Mouse (Mus musculus) cerebellum, adult 18-20 months (tissue): ENCODE measurements around the gene Pvr.

Experiments used
- DNase-seq, 2 experiments: peaks; one replicate each; pipeline ENCODE4 v3.0.0; 2021

The Pvr gene

DNA sequence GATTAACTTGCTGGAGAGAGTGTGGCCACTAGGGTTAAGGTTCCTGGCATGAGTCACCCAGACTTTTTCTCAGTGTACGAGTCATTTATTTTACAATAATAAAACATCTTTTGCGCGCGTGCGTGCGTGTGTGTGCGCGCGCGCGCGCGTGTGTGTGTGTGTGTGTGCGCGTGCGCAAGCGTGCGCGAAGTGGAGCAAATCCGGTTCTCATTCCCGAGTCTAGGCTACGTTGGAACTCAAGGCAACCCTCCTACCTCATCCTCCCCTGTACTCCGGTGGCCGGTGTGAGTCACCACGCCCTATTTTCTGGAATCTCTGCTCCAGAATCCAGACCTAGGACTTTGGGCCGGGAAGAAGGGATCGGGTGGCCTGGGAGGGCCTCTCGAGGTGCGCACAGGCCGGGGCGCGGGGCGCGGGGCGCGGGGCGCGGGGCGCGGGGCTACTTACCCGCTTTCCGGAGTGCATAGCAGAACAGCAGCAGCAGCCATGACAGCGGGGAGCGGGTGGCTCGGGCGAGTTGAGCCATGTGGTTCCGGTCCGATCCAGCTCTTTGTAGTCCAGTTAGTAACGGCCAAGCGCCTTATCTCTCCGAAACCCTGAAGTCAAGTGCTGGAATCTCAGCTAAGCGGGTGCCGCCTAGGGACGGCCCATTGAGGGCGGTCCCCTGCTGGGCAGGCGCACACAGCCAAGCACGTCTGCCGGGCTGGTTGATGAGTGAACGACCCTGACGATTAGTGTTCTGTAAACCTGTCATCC lies at the start of gene Pvr:
Gene Pvr (minus strand): TSS at position 655 of the 756 bp plus-strand sequence.
- peak; percentile 47 to 76 for DNase-seq

GRCm38 (mm10) chr7:19970196-19970595 lies 49.2 kb upstream of the Pvr start:
- DNase-seq, result no peak

DNA sequence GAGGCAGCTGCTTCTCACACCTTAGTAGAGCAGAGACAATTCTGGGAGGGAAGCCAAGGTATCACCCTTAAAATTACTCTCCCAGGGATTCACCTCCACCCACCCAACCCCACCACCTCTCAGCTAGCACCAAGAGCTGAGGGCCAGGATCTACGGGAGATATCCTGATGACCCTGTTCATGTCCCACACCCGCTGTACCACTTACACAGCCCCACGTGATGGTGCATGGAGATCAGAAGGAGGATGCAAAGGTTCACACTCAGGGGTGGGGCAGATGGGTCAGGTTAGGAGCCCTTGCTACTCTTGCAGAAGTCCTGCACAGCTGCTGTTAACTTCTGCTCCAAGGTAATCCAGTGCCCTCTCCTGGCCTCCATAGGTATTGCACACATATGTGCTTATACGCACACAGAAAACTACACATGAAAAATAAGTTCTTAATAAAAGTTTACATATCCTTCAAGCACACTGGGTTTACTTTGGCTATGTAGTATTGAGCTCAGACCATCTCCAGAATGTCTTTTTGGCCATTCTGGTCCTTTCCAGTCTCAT lies 48.7 kb upstream of the Pvr start:
- no peak for DNase-seq

DNA sequence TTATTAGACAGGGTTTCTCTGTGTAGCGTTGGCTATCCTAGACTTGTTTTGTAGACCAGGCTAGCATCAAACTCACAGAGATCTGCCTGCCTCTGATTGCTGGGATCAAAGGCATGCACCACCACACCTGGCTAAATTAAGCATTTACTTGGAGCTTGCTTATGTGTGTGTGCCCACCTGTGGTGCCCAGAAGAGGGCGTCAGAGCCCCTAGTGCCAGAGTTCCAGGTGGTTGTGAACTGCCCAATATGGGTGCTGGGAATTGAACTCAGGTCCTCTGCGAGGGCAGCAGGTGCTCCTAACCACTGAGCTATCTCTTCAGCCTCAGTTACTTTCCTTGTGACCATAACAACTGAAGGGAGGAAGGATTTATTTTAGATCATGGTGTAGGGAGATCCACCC lies 48.1 kb upstream of the Pvr start:
- no peak for DNase-seq

DNA sequence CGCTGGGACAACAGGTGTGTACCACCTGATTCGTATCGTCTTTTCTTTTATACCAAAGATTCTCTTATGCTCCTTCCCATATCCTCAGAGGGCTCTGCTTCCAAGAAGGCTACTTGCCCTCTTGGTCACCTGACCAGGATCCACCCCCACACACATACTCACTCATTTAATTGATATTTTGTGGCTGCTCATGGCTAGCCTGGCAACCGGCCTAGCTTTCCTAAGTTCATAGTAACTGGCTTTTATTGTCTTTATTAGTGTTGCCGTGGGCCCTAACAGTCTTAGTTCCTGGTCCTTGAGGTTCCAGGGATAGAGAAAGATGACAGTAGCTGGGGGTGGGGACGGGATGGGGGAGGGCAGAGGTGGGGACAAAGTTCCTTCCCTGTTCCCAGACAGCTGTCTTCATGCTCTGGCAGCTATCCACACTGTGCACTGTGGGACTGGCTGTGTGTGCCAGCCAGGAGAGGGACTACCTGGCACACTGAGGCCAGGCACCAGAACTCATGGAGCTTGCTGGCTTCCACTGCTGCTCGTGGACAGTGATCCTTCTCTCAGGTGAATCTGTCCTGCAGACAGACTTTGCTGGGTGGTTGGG lies 44.1 kb upstream of the Pvr start, which contains the start of gene Ceacam20:
Gene Ceacam20 (plus strand): TSS at position 428 of the 595 bp plus-strand sequence.
- no peak for DNase-seq

DNA sequence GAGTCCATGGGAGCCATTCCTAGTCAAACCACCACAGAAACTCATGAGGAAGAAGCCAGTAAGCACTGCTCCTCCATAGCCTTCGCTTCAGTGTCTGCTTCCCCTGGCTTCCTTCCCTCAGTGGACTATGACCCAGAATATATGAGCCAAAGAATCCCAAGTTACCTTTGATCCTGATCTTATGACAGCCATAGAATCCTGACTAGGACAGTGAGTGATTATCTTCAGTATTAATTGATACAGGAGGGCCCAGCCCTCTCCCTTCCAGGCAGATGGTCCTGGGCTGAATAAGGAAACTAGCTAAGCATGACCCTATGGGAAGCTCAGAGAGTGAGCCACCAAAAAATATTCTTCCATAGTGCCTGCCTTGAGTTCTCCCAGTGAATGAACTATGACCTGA lies 41.5 kb upstream of the Pvr start:
- DNase-seq, result no peak

GRCm38 (mm10) chr7:19956341-19956781 lies 35.4 kb upstream of the Pvr start:
- DNase-seq, result peak; percentile 76 to 83

GRCm38 (mm10) chr7:19955861-19956260 lies 34.9 kb upstream of the Pvr start:
- no peak for DNase-seq

GRCm38 (mm10) chr7:19953054-19953453 lies 32.1 kb upstream of the Pvr start:
- no peak for DNase-seq

DNA sequence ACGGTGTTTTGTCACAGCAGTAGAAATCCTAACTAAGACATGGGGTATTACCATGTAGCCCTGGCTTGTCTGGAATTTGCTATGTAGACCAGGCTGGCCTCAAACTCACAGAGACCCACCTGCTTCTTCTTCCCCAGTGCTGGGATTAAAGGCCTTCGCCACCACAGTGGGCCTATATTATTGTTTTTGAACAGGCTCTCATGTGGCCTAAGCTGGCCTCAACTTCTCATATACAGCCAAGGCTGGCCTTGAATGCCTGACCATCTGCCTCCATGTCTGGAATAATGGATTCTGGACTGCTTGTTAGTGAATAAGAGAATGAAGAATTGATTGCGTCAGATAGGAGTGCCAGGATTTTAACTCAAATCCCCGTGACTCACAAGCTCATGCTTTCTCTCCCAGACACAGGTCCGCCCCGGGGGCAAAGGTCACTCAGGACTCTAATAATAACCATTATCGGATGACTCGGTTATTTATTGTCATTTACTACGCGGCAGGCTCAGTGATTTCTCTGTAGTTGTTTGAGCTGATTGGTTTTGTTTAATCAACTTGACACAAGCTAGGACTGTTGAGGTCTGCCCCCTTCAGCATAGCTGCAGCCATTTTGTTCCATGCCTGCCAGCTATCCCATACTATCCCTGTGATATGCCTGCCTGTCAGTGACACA lies 31.5 kb upstream of the Pvr start:
- DNase-seq, result no peak

- no peak for DNase-seq
Measured at GRCm38 (mm10) chr7:19950589-19950988, 29.6 kb upstream of the Pvr start, which contains the start of gene Igsf23. Gene Igsf23 (minus strand): TSS chr7:19950756.

- no peak for DNase-seq
Measured at GRCm38 (mm10) chr7:19949996-19950395, 29.0 kb upstream of the Pvr start.

DNA sequence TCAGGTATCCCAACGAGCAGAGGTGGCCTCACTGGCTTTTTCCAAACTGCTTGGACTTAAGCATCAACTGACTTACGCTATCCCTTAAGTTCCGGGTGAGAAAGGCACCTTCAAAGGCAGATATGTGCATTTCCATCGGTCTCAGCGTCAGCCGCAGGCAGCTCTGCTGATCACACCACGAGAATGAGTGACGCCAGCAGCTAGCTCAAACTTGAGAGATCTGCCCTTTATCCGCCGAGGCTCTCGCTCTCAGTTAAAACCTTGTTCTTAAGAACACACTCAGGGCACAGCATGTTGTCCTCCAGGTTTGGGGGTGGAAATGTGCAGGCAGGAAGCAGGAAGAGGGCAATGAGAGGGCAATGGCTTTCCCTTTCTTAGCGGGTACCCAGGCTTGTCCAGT lies 28.0 kb upstream of the Pvr start:
- DNase-seq, result no peak

DNA sequence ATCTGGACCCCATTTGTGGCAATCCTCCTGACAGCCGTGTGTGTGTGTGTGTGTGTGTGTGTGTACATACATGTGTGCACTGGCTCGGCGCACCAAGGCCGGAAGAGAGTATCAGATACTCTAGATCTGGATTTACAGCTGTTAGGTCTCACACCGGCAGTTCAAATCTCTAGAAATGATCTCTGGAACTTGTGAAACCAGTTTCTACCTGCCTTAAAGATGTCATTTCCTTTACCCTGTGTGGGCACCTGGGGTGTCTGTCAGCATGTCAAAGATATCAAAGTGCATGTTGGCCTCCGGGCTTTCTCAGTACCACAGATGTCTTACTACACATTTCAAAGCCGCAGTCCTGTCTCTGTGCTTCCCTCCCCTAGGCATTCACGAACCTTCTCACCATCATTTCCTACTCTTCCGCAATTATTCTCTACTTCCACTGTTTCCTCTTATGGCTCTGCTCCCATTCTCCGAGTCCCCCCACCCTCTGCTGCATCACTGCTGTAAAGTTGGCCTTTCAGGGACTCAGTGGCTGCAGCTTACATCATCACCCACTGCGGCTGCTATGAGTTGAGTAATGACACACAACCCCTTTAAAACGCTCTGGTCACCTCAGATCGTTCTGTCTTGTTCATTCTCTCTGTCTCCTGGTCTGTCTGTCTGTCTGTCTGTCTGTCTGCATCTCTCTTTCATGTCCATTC lies 25.0 kb upstream of the Pvr start:
- no peak for DNase-seq

DNA sequence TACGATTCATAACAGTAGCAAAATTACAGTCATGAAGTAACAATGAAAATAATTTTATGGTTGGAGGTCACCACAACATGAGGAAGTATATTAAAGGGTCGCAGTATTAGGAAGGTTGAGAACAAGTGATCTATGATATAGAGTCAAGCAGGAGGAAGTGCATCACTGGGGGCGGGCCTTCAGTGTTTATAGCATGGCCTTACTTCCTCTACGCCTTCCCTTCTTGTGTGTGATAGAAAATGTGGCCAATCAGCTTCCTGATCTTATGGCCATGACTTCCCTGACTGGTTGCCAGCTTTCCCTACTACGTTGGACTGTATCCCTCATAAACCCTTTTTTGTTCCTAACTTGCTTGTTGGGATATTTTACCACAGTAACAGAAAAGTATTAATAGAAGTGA lies 24.2 kb upstream of the Pvr start:
- DNase-seq, result no peak

DNA sequence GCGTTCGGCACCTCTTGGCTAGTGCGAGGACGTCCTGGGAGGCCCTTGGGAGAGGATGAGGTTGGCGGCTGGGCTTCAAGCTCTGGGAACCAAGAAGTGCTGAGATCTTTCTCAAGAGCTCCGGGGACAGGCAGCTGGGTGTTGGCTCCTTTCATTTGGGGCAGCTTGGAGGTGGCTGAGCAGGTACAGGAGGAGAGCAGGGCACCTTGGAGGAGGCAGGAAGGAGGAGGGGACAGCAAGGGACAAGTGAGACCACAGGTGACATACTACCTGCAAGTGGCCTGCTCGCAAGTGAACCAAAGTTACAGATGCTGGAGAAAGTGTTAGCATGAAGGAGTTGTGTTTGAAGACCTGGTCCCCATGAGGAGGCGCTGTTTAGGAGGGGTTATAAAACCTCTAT lies 23.7 kb upstream of the Pvr start:
- no peak for DNase-seq

DNA sequence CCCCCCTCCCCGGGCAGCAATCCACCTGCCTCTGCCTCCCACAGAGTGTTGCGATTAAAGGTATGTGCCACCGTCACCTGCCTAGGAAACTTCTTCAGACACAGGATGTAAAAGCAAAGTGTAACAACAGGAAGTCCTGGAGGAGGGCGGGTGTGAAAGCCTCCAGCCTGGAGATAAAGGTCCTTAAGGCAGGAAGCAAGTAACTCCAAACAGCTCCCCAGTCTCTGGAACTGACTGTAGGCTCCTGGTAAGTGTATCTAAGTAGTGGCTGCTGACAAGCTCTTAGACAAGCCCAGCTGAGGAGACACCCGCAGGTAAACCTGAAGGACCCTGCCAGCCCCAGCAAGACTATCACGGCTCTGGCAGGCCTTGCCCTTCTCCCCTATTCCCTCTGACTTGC lies 19.3 kb upstream of the Pvr start:
- no peak for DNase-seq

GRCm38 (mm10) chr7:19939555-19940235 lies 18.7 kb upstream of the Pvr start:
- peak in 1 of 2 experiments; percentile 17 for DNase-seq

GRCm38 (mm10) chr7:19937229-19937821 lies 16.4 kb upstream of the Pvr start:
- DNase-seq, result no peak

GRCm38 (mm10) chr7:19935961-19936360 lies 15.0 kb upstream of the Pvr start:
- DNase-seq, result no peak

DNA sequence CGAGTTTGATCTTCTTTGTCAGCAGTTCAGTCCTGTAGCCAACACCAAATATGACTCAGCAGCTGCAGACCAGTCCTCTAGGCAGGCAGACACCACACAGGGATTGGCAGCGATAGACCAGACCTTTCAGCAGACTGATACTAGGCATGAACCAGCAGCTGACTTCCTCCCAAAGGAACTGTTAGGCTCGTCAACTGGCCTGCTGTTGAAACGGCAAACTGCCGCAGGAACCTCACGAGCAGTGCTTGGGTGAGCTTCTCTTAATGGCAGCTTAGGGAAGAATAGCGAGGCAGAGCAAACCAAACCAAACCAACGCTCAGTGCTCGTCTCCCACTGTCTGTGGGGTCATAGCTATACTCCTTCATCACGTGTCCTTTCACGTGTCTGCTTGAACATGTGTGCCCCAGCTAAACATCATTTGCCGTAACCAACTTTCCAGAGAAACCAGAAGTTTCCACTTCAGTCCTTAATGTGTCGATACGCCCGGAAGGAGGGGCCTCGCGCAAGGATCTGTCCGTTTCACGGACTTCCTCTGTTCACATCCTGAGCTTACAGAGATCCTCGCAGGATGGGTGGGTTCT lies 14.3 kb upstream of the Pvr start:
- no peak for DNase-seq
